Mouse (Mus musculus) brain, embryonic 14.5 days (tissue): Measurements from ENCODE around the gene B4galt2.

Experiments
- CTCF ChIP-seq: fragments of 200-500 bp; IDR thresholded peaks from 2 replicates; pipeline ENCODE4 v1.5.1; 2012; ENCODE audit warnings: inconsistent platforms, mild to moderate bottlenecking, moderate library complexity, borderline replicate concordance; ENCODE audit not compliant: insufficient read depth, insufficient read length; ENCODE audit errors: extremely low read depth
- POLR2A ChIP-seq: fragments of 200-500 bp; IDR thresholded peaks from 2 replicates; pipeline ENCODE4 v1.6.1; 2012; ENCODE audit warnings: mild to moderate bottlenecking, inconsistent platforms, borderline replicate concordance; ENCODE audit not compliant: poor library complexity, insufficient read depth, insufficient read length, severe bottlenecking; ENCODE audit errors: extremely low read depth

DNA sequence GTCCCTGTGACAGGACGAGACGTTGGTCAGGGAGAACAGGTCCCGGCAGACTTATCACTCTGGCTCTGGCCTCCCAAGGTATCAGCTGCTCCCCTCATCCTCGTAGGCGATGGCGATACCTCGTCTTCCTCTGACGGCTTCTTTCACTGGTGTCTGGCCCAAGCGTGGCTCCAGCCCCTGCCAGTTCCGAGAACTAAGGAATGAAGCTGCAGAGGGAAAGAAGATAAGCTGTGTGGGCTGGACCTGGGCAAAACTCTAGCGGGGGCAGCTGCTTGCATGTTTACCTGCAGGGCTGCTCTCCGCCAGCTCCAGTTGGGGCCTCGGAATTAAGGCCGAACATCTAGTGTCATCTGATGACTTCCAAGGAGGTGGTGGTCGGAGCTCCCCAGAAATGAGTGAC is 6.2 kb upstream of the B4galt2 start:
- TF ChIP-seq POLR2A (no peak), CTCF (no peak)
